Mouse (Mus musculus) left cerebral cortex, adult 18-20 months (tissue): ENCODE results near the gene Ankrd60. TPM values are rescaled to one million over a fixed set of nuclear protein-coding genes. Genes with fewer than 3 reads are reported as not detected.

Experiments
- DNase-seq, 2 experiments: peaks; one replicate each; pipeline ENCODE4 v3.0.0; 2021 to 2022; ENCODE audit warnings: low spot score in 2 of 2, mixed read lengths in 1 of 2
- total RNA-seq, 2 experiments: library from RNA; stranded (reverse); gene quantifications; 2 replicates each; pipeline ENCODE4 v1.2.3; 2021

The Ankrd60 gene
- total RNA-seq, 2 experiments from 2014 or later = not detected

- DNase-seq = no peak
Measured at GRCm38 (mm10) chr2:173528493-173528892, 49.7 kb downstream of the Ankrd60 start.

GRCm38 (mm10) chr2:173522376-173522775 lies 55.8 kb downstream of the Ankrd60 start, which contains the start of gene 1700021F07Rik:
1700021F07Rik (plus strand) TSS chr2:173522586.
- no peak for DNase-seq

Other genes with a start within 250 kb of the Ankrd60 start
- not detected for gene 1700021F07Rik, start 55.8 kb downstream of the Ankrd60 start, total RNA-seq
- 10 to 100 TPM; 28.6 to 29.6 TPM for gene Rab22a, start 81.4 kb upstream of the Ankrd60 start, total RNA-seq
- gene 1700010B08Rik, start 141.1 kb upstream of the Ankrd60 start, total RNA-seq = not detected
- 100 to 1,000 TPM; 121 to 132 TPM for gene Vapb, start 159.1 kb upstream of the Ankrd60 start, total RNA-seq